ENCODE assay signal across 23 mouse cellular contexts in the genomic region with DNA sequence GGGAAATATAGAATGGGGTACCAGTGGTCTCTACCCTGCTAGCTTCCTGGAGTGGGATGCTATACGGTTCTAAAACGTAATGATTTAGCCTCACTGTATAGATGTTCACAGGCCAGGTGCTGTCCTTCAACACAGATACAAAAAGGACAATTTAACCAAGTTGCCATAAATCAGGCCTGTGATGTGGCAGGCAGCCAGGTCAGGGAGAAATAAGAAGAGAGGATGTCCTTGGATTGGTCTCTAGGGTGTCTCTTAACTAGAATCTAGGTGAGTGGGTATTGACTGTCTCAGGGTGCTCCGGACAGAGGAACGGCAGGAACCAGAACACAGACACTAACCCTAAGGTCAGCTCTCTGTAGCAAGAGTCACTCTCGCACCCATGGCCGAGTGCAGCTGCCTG. TPM values are rescaled to one million over a fixed set of nuclear protein-coding genes. Genes with fewer than 3 reads are reported as not detected.
A peak's percentile ranks its signal among the peaks of the same experiment; 100 is the strongest.
DNase-seq lines count a peak whose midpoint lies in the region; ATAC-seq lines count a peak whose summit lies in the region.
"Had no signal": no experiment of that assay in that cellular context is flagged by ENCODE, and none has a peak within 500 bp of the region (broad histone marks: within the 10 kb centered on the region; RNA-seq: fewer than 3 reads in every experiment).

No protein-coding gene starts in this region.

- ATAC-seq in erythroblast, adult 5-6 weeks (replicated peaks; ENCODE audit: low FRiP score, poor library complexity, severe bottlenecking), result no peak
- ATAC-seq: forebrain, embryonic 14.5 days; forebrain, postnatal 0 days; Patski had no signal

- DNase-seq in adrenal gland, adult (ENCODE audit: inconsistent age in 2 of 2, low spot score in 1 of 2), result peak; percentile 51 to 67
- no peak for DNase-seq in adrenal gland, adult 8-10 months
- peak; percentile 41 for DNase-seq in cerebellum, adult 9-10 months
- no peak for DNase-seq in cerebellum, adult 11-12 months
- peak; percentile 16 for DNase-seq in MN1 (ENCODE audit: low spot score)
- peak; percentile 37 for DNase-seq in adrenal gland, postnatal 25 days
- no peak for DNase-seq in kidney, postnatal 14 days
- DNase-seq: cerebellum, adult 18-20 months; cerebellum, adult 9-11 months; cerebellum, postnatal 25 days; forebrain, postnatal 0 days; gastrocnemius, adult 2 months; gastrocnemius, postnatal 14 days; heart, adult 11 months; kidney, adult 8-10 months had no signal

RNA-seq across cellular contexts. Expression of gene Ythdf1, which starts 2.0 kb away (rescaled TPM):
- total RNA-seq in adrenal gland, adult 8-10 months (2022), result 10 to 100 TPM; 46.5 to 59.6 (median 53.0) TPM
- total RNA-seq in adrenal gland, postnatal 25 days (2021), result 43.5 and 54.0 TPM in 2 replicates
- 15.0 and 17.3 TPM in 2 replicates for total RNA-seq in erythroblast, adult 5-6 weeks (2015; ENCODE audit: low replicate concordance)
- 7.0 and 11.8 TPM in 2 replicates for total RNA-seq in erythroblast, adult 5-6 weeks (2017; ENCODE audit: low replicate concordance)

RNA-seq across cellular contexts. Expression of gene Birc7, which starts 6.1 kb away (rescaled TPM):
- total RNA-seq in adrenal gland, adult 8-10 months (2022), result not detected
- total RNA-seq in adrenal gland, postnatal 25 days (2021), result not detected in 2 replicates
- total RNA-seq in erythroblast, adult 5-6 weeks (2015; ENCODE audit: low replicate concordance), result not detected in 2 replicates
- total RNA-seq in erythroblast, adult 5-6 weeks (2017; ENCODE audit: low replicate concordance), result not detected in 2 replicates
- total RNA-seq: common myeloid progenitor, adult 5-6 weeks; forebrain, postnatal 0 days; gastrocnemius, adult 2 months; gastrocnemius, postnatal 14 days; gastrocnemius, postnatal 4 days; heart, adult 8-10 months; heart, postnatal 25 days; hematopoietic stem cell, adult 5-6 weeks had no signal

RNA-seq across cellular contexts. Expression of gene Nkain4, which starts 31.8 kb away (rescaled TPM):
- total RNA-seq in adrenal gland, adult 8-10 months (2022), result 1 to 10 TPM; 6.3 to 8.5 (median 6.8) TPM
- total RNA-seq in adrenal gland, postnatal 25 days (2021), result 2.2 and 2.7 TPM in 2 replicates
- not detected in 2 replicates for total RNA-seq in erythroblast, adult 5-6 weeks (2015; ENCODE audit: low replicate concordance)
- not detected in 2 replicates for total RNA-seq in erythroblast, adult 5-6 weeks (2017; ENCODE audit: low replicate concordance)
- total RNA-seq: common myeloid progenitor, adult 5-6 weeks; hematopoietic stem cell, adult 5-6 weeks had no signal

RNA-seq across cellular contexts. Expression of gene Arfgap1, which starts 44.3 kb away (rescaled TPM):
- 10 to 100 TPM; 50.9 to 76.4 (median 62.9) TPM for total RNA-seq in adrenal gland, adult 8-10 months (2022)
- 48.6 and 65.6 TPM in 2 replicates for total RNA-seq in adrenal gland, postnatal 25 days (2021)
- 11.9 and 12.5 TPM in 2 replicates for total RNA-seq in erythroblast, adult 5-6 weeks (2015; ENCODE audit: low replicate concordance)
- total RNA-seq in erythroblast, adult 5-6 weeks (2017; ENCODE audit: low replicate concordance), result 11.2 and 21.0 TPM in 2 replicates

Comparison
In these comparisons a context has a peak if more than half of its experiments do, and no peak if none do; other contexts are left out.
1. DNase-seq: peak in adrenal gland, adult (2 of 2), cerebellum, adult 9-10 months (single experiment), MN1 (single experiment) and adrenal gland, postnatal 25 days (single experiment); none in adrenal gland, adult 8-10 months (single experiment), cerebellum, adult 11-12 months (single experiment) and kidney, postnatal 14 days (single experiment).